Mouse (Mus musculus) heart, postnatal 0 days (tissue): ENCODE data around the gene Zfp324. TPM values are rescaled to one million over a fixed set of nuclear protein-coding genes. Genes with fewer than 3 reads are reported as not detected.

Source experiments
- ATAC-seq: fragments of 200-750 bp; cut with Nextera tagmentation; 2 replicates; pipeline ENCODE4 v1.8.0; 2017; ENCODE audit warnings: low read depth, moderate number of reproducible peaks, moderate library complexity; ENCODE audit not compliant: insufficient read depth
- DNase-seq: peaks from one replicate; pipeline ENCODE4 v3.0.0-alpha.2; 2016; ENCODE audit warnings: low spot score
- H3K27ac ChIP-seq: fragments of 300-500 bp; sonication (generic); 2 replicates; pipeline ENCODE4 v1.5.1; 2014; ENCODE audit warnings: low read depth, mild to moderate bottlenecking
- H3K27me3 ChIP-seq: fragments of 300-500 bp; sonication (generic); 2 replicates; pipeline ENCODE4 v1.6.1; 2014; ENCODE audit warnings: low read length, mixed read lengths; ENCODE audit not compliant: control insufficient read depth, insufficient read depth
- H3K36me3 ChIP-seq: fragments of 300-500 bp; sonication (generic); replicated peaks from 2 replicates; pipeline ENCODE4 v1.6.1; 2014; ENCODE audit warnings: low read length, mixed read lengths; ENCODE audit not compliant: control insufficient read depth, insufficient read depth
- H3K4me1 ChIP-seq: fragments of 300-500 bp; sonication (generic); 2 replicates; pipeline ENCODE4 v1.6.1; 2014; ENCODE audit warnings: antibody characterized with exemption; ENCODE audit not compliant: control insufficient read depth, insufficient read depth
- H3K4me2 ChIP-seq: fragments of 300-500 bp; sonication (generic); 2 replicates; pipeline ENCODE4 v1.6.1; 2014; ENCODE audit warnings: low read depth, mild to moderate bottlenecking, low read length, moderate library complexity
- H3K4me3 ChIP-seq: fragments of 300-500 bp; sonication (generic); 2 replicates; pipeline ENCODE4 v1.5.1; 2014; ENCODE audit warnings: low read depth, low read length
- H3K9ac ChIP-seq: fragments of 300-500 bp; sonication (generic); replicated peaks from 2 replicates; pipeline ENCODE4 v1.6.1; 2014; ENCODE audit warnings: low read depth, low read length, mixed read lengths
- H3K9me3 ChIP-seq: fragments of 300-500 bp; sonication (generic); replicated peaks from 2 replicates; pipeline ENCODE4 v1.6.1; 2016; ENCODE audit warnings: low read length; ENCODE audit not compliant: control insufficient read depth
- CTCF ChIP-seq: IDR thresholded peaks from 2 replicates; pipeline ENCODE4 v1.5.1; 2016; ENCODE audit warnings: antibody characterized with exemption, control low read depth, low read depth
- EP300 ChIP-seq: IDR thresholded peaks from 2 replicates; pipeline ENCODE4 v1.6.1; 2016; ENCODE audit warnings: antibody characterized with exemption, low read depth
- WGBS: fragments of 180-500 bp; shearing (Covaris S2); extraction: QIAGEN DNeasy Blood & Tissue Kit; methylation state at CpG from one replicate; pipeline ENCODE4 v1.1.7; 2014; 5-methylcytosine and 5-hydroxymethylcytosine counted together
- polyA plus RNA-seq: library from polyadenylated mRNA; unstranded; fragments of >200 nt; fragmentation: Nextera tagmentation; extraction: Ambion mirVana; gene quantifications from 2 replicates; pipeline ENCODE4 v1.2.1, GENCODE M21; 2015
- total RNA-seq: library from RNA; depleted of rRNA; stranded (reverse); fragments of >200 nt; gene quantifications from 2 replicates; pipeline ENCODE4 v1.2.3, GENCODE M21; 2014; ENCODE audit warnings: low replicate concordance

Zfp324 gene
- total and polyA plus RNA-seq, 2 experiments from 2014 or later, result 4.2 to 10.9 TPM

GRCm38 (mm10) chr7:12958948-12959347 is 6.7 kb upstream of the Zfp324 start:
- WGBS, result 82% methylated on average over 4 of the region's 4 CpGs

GRCm38 (mm10) chr7:12959718-12960117 is 5.9 kb upstream of the Zfp324 start:
- Histone ChIP-seq H3K4me2 (no peak overlapping the region), H3K4me1 (no peaks in the 10 kb centered on the region), H3K9me3 (no peaks in the 10 kb centered on the region), H3K36me3 (no peaks in the 10 kb centered on the region), H3K4me3 (no peak overlapping the region), H3K9ac (no peak overlapping the region), H3K27ac (no peak overlapping the region), H3K27me3 (no peaks in the 10 kb centered on the region)
- TF ChIP-seq EP300 (no peak), CTCF (no peak)
- ATAC-seq, result no peak
- 32% methylated on average over 4 of the region's 4 CpGs for WGBS
- no peak for DNase-seq

More at GRCm38 (mm10) chr7:12958948-12959347, 6.7 kb upstream of the Zfp324 start:
- DNase-seq (no peak), ATAC-seq (no peak)
- no peaks in the 10 kb centered on the region for H3K4me1 ChIP-seq
- no peak overlapping the region for H3K9ac ChIP-seq
- H3K27ac ChIP-seq, result no peak overlapping the region
- TF ChIP-seq CTCF (no peak), EP300 (no peak)
- H3K9me3 ChIP-seq, result no peaks in the 10 kb centered on the region
- no peak overlapping the region for H3K4me2 ChIP-seq
- no peaks in the 10 kb centered on the region for H3K36me3 ChIP-seq
- H3K27me3 ChIP-seq, result no peaks in the 10 kb centered on the region
- H3K4me3 ChIP-seq, result no peak overlapping the region

- Histone ChIP-seq H3K36me3 (no peaks in the 10 kb centered on the region), H3K27me3 (no peaks in the 10 kb centered on the region), H3K4me3 (peak overlapping the region; percentile 61), H3K4me2 (peak overlapping the region; percentile 82), H3K27ac (peak overlapping the region; percentile 87), H3K9me3 (no peaks in the 10 kb centered on the region), H3K4me1 (peaks cover 2% of the 10 kb centered on the region; the same call in 1 of the 2 replicates), H3K9ac (peak overlapping the region; percentile 67)
- WGBS, result 2% methylated on average over 29 of the region's 29 CpGs
- DNase-seq (peak; percentile 82), ATAC-seq (peak; percentile 73)
- no peak for TF ChIP-seq EP300
- no peak for TF ChIP-seq CTCF
Observed at GRCm38 (mm10) chr7:12961511-12962141, 4.0 kb upstream of the Zfp324 start.

- Histone ChIP-seq H3K27ac (peak overlapping the region; percentile 69), H3K4me3 (peak overlapping the region; percentile 84), H3K9me3 (no peaks in the 10 kb centered on the region), H3K4me2 (peak overlapping the region; percentile 91), H3K36me3 (peaks cover 28% of the 10 kb centered on the region), H3K27me3 (no peaks in the 10 kb centered on the region), H3K9ac (peak overlapping the region; percentile 77), H3K4me1 (peaks cover 12% of the 10 kb centered on the region; the same call in 1 of the 2 replicates)
- DNase-seq (peak; percentile 6), ATAC-seq (peak; percentile 51)
- no peak for TF ChIP-seq CTCF
- TF ChIP-seq EP300, result no peak
- WGBS, result under 1% methylated on average over 29 of the region's 29 CpGs
Observed at GRCm38 (mm10) chr7:12966104-12966845, 637 bp downstream of the Zfp324 start.

DNA sequence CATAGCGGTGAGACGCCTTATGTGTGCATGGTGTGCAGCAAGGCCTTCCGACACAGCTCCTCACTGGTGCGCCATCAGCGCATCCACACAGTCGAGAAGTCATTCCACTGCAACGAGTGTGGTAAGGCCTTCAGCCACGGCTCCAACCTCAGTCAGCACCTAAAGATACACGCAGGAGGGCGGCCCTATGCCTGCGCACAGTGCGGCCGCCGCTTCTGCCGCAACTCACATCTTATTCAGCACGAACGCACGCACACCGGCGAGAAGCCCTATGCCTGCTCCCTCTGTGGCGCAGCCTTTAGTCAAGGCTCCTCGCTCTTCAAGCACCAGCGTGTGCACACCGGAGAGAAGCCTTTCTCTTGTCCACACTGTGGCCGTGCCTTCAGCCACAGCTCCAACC is 5.3 kb downstream of the Zfp324 start:
- DNase-seq (no peak), ATAC-seq (no peak)
- no peaks in the 10 kb centered on the region for H3K9me3 ChIP-seq
- H3K27ac ChIP-seq, result no peak overlapping the region
- WGBS, result 92% methylated on average over 25 of the region's 25 CpGs
- H3K4me2 ChIP-seq, result no peak overlapping the region
- no peaks in the 10 kb centered on the region for H3K27me3 ChIP-seq
- TF ChIP-seq CTCF, result no peak
- no peak for TF ChIP-seq EP300
- no peak overlapping the region for H3K9ac ChIP-seq
- peaks cover 42% of the 10 kb centered on the region for H3K36me3 ChIP-seq
- no peak overlapping the region for H3K4me3 ChIP-seq
- peaks cover 12% of the 10 kb centered on the region; the same call in 1 of the 2 replicates for H3K4me1 ChIP-seq
